Mouse (Mus musculus): Measurements from ENCODE around the gene Defb25. TPM values are rescaled to one million over a fixed set of nuclear protein-coding genes. Genes with fewer than 3 reads are reported as not detected.

The Defb25 gene
- polyA plus RNA-seq, 1 experiment from 2014 or later = 0.62 TPM

DNA sequence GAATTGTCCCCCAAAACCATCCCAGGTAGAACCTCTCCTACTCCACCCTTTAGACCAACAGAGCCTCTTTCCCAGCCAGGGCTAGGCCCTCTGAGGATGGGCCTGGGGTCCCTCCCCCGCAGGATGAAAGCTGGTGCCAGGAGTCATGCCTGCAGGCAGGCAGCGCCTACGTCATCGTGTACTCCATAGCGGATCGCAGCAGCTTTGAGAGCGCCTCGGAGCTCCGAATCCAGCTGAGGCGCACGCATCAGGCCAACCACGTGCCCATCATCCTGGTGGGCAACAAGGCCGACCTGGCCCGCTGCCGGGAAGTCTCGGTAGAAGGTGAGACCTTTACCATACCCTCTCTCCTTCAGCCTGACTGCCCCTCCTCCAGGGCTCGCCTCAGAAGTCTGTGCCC is 10.5 kb upstream of the Defb25 start:
- H3K36me3 ChIP-seq (ENCODE audit: control insufficient read depth, insufficient read depth, low read length) = no peaks in the 10 kb centered on the region
- no peak overlapping the region; the same call in 1 of the 2 replicates for H3K27ac ChIP-seq (ENCODE audit: low read length)
- peak overlapping the region; percentile 48 for H3K9ac ChIP-seq (ENCODE audit: low read length)
- no peak for ATAC-seq (ENCODE audit: insufficient read depth, low FRiP score)
- peaks cover 8% of the 10 kb centered on the region; the same call in 1 of the 2 replicates for H3K27me3 ChIP-seq (ENCODE audit: control insufficient read depth, insufficient read depth, low read length)
- peaks cover 30% of the 10 kb centered on the region for H3K4me1 ChIP-seq (ENCODE audit: control insufficient read depth, insufficient read depth, low read length)
- peak overlapping the region; percentile 6; the same call in 1 of the 2 replicates for H3K4me2 ChIP-seq (ENCODE audit: low read depth, low read length)
- H3K4me3 ChIP-seq (replicated peaks; ENCODE audit: low read length) = no peak overlapping the region
- WGBS = 32% methylated on average over 17 of the region's 17 CpGs
- H3K9me3 ChIP-seq (replicated peaks; ENCODE audit: control insufficient read depth, low read length) = no peaks in the 10 kb centered on the region

DNA sequence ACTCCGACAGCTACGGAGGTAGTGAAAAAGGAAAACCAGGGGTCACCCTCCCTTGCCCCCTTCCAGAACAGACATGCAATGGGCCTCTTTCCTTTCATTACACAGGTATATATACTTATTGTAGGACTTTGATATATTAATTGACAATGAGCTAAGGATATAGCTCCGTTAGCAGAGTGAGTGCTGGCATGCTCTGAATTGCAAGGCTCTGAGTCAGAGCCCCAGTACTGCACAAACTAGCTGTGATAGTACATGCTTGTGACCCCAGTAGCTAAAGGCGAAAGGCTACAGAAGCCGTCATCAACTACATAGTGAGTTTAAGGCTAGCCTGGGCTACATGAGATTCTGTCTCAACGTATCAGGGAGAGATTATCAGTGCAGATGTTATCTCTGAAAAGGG is 7.1 kb upstream of the Defb25 start:
- Histone ChIP-seq H3K36me3 (ENCODE audit: control insufficient read depth, insufficient read depth, low read length) (no peaks in the 10 kb centered on the region), H3K9me3 (replicated peaks; ENCODE audit: control insufficient read depth, low read length) (no peaks in the 10 kb centered on the region), H3K4me2 (ENCODE audit: low read depth, low read length) (no peak overlapping the region), H3K4me3 (replicated peaks; ENCODE audit: low read length) (no peak overlapping the region), H3K4me1 (ENCODE audit: control insufficient read depth, insufficient read depth, low read length) (peaks cover 21% of the 10 kb centered on the region), H3K9ac (ENCODE audit: low read length) (no peak overlapping the region), H3K27me3 (ENCODE audit: control insufficient read depth, insufficient read depth, low read length) (peaks cover 14% of the 10 kb centered on the region), H3K27ac (ENCODE audit: low read length) (no peak overlapping the region)
- no peak for ATAC-seq (ENCODE audit: insufficient read depth, low FRiP score)
- WGBS = 75% methylated on average over 6 of the region's 6 CpGs

DNA sequence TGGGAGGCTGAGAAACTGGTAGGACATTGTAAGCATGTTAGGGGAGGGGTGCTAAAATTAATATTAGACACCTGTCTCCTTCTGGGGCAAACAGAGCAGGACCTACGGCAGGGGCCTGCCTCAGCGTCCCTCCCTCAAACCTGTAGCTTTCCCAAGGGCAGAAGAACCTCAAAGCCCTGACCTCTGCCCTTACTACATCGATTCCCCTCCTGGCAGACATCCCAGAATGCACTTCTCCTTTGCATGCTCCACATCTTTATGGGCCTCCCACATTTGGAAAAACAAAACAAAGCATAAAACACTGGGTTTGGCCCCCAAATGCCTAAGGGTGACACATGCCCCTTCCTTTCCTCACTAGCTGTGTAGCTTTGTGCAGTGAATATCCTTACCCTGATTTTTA is 6.4 kb upstream of the Defb25 start:
- H3K4me1 ChIP-seq (ENCODE audit: control insufficient read depth, insufficient read depth, low read length) = peaks cover 21% of the 10 kb centered on the region
- no peaks in the 10 kb centered on the region for H3K9me3 ChIP-seq (replicated peaks; ENCODE audit: control insufficient read depth, low read length)
- no peaks in the 10 kb centered on the region for H3K36me3 ChIP-seq (ENCODE audit: control insufficient read depth, insufficient read depth, low read length)
- peaks cover 14% of the 10 kb centered on the region for H3K27me3 ChIP-seq (ENCODE audit: control insufficient read depth, insufficient read depth, low read length)
- no peak overlapping the region for H3K27ac ChIP-seq (ENCODE audit: low read length)
- no peak overlapping the region for H3K9ac ChIP-seq (ENCODE audit: low read length)
- ATAC-seq (ENCODE audit: insufficient read depth, low FRiP score) = no peak
- H3K4me2 ChIP-seq (ENCODE audit: low read depth, low read length) = peak overlapping the region; percentile 68
- H3K4me3 ChIP-seq (replicated peaks; ENCODE audit: low read length) = peak overlapping the region; percentile 62; the same call in 1 of the 2 replicates
- 34% methylated on average over 3 of the region's 3 CpGs for WGBS

DNA sequence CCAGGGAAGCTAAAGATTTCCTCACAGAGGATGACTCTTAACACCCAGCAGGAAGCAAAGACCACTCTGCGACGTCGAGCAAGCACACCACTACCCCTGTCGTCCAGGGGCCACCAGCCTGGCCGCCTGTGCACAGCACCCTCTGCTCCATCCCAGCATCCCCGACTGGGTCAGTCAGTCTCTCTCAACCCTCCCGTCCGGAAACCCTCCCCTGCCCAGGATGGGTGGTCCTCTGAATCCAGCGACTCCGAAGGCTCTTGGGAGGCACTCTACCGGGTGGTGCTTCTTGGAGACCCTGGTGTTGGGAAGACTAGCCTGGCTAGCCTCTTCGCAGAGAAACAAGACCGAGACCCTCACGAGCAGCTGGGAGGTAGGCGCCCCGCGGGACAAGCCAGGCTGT is 5.2 kb upstream of the Defb25 start:
- H3K4me2 ChIP-seq (ENCODE audit: low read depth, low read length) = peak overlapping the region; percentile 68
- H3K4me3 ChIP-seq (replicated peaks; ENCODE audit: low read length) = peak overlapping the region; percentile 62
- H3K27me3 ChIP-seq (ENCODE audit: control insufficient read depth, insufficient read depth, low read length) = peaks cover 14% of the 10 kb centered on the region
- ATAC-seq (ENCODE audit: insufficient read depth, low FRiP score) = no peak
- peak overlapping the region; percentile 66; the same call in 1 of the 2 replicates for H3K27ac ChIP-seq (ENCODE audit: low read length)
- no peaks in the 10 kb centered on the region for H3K36me3 ChIP-seq (ENCODE audit: control insufficient read depth, insufficient read depth, low read length)
- peaks cover 13% of the 10 kb centered on the region for H3K4me1 ChIP-seq (ENCODE audit: control insufficient read depth, insufficient read depth, low read length)
- H3K9ac ChIP-seq (ENCODE audit: low read length) = peak overlapping the region; percentile 76
- WGBS = 48% methylated on average over 17 of the region's 17 CpGs
- no peaks in the 10 kb centered on the region for H3K9me3 ChIP-seq (replicated peaks; ENCODE audit: control insufficient read depth, low read length)

DNA sequence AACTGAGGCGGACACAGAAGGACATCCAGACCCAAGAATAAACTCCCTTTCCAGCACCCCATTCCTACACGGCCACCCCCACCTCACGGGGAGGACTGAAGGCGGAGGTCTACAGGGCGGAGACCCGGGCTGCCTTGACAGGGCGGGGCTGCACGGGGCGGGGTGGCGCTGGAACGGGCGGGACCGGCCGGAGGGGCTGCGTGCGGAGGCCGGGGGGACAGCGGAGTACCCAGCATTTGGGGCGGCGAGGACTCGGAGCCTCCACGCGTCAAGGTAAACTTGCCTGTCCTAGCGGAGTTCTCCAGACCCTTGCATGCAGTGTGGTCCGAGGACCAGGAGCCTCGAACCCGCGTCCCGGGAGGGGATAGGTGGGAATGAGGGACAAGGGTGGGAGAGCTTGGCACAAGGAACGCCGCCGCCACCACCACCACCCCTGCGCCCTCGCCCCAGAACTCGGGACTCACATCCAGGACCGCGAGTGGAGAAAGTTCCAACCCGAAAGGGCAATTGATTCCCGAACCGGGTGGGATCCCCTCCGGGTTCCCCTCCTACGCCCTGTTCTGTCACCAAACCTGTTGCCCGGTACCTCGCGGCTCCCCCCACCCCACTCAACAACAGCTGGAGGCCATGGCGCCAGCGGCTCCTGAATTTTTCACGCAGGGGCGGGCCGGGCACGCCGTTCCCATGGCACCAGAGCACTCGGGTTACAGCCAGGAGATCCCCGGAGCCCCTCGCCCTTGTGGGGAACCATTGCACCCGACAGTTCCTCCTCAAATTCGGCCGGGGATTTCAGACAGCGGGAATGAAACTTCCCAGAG is 4.1 kb upstream of the Defb25 start, which contains the start of gene Rem1:
Rem1 (plus strand) TSS at position 178 of the 818 bp plus-strand sequence.
- Histone ChIP-seq H3K4me1 (ENCODE audit: control insufficient read depth, insufficient read depth, low read length) (peaks cover 6% of the 10 kb centered on the region; the same call in 1 of the 2 replicates), H3K9ac (ENCODE audit: low read length) (peak within 1 kb of the TSS; percentile 76), H3K27me3 (ENCODE audit: control insufficient read depth, insufficient read depth, low read length) (peaks cover 14% of the 10 kb centered on the region), H3K4me2 (ENCODE audit: low read depth, low read length) (peak within 1 kb of the TSS; percentile 68), H3K27ac (ENCODE audit: low read length) (peak within 1 kb of the TSS; percentile 66), H3K9me3 (replicated peaks; ENCODE audit: control insufficient read depth, low read length) (no peaks in the 10 kb centered on the region), H3K36me3 (ENCODE audit: control insufficient read depth, insufficient read depth, low read length) (no peaks in the 10 kb centered on the region), H3K4me3 (replicated peaks; ENCODE audit: low read length) (peak within 1 kb of the TSS; percentile 62)
- WGBS = 2% methylated on average over 59 of the region's 59 CpGs
- peak; percentile 84; the same call in 1 of the 2 replicates for ATAC-seq (ENCODE audit: insufficient read depth, low FRiP score)

DNA sequence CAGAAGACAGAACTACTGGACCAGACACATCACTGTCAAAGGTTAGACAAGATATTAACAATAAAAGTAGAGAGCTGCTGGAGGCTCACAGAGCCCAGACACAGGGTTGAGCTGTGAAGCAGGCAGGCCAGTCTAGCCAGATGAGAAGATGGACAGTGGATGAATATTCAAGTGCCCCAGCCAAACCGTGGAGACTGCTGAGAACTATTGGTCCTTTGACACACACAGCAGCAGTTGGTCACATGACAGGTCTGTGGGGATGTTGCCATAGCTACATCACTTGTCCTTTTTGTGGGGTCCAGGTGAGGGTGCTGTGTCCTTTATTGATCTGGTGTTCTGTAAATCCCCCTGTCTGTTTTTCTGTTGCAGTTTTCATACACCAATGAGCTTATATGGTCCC is 2.4 kb upstream of the Defb25 start:
- Histone ChIP-seq H3K4me2 (ENCODE audit: low read depth, low read length) (no peak overlapping the region), H3K9ac (ENCODE audit: low read length) (no peak overlapping the region), H3K9me3 (replicated peaks; ENCODE audit: control insufficient read depth, low read length) (no peaks in the 10 kb centered on the region), H3K4me3 (replicated peaks; ENCODE audit: low read length) (no peak overlapping the region), H3K27me3 (ENCODE audit: control insufficient read depth, insufficient read depth, low read length) (peaks cover 14% of the 10 kb centered on the region), H3K27ac (ENCODE audit: low read length) (no peak overlapping the region), H3K36me3 (ENCODE audit: control insufficient read depth, insufficient read depth, low read length) (no peaks in the 10 kb centered on the region), H3K4me1 (ENCODE audit: control insufficient read depth, insufficient read depth, low read length) (peaks cover 6% of the 10 kb centered on the region; the same call in 1 of the 2 replicates)
- 22% methylated on average over 1 of the region's 1 CpGs for WGBS
- no peak for ATAC-seq (ENCODE audit: insufficient read depth, low FRiP score)

DNA sequence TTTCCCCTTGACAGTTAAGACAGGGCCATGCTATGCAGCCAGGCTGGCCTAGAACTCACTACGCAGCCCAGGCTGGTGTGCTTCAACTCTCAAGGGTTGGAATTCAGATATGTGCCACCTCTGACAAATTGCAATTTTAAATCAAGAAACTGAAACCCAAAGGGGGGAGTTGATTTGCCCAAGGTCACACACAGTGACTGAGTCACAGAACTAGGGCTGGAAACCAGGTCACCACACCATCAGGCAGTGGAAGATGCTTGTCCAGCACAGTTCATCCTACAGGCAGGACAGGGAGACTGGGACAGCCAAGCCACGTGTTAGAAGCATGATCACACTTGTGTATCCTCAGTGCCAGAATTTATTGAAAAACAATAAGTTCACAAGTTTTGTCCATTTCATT is 1.7 kb upstream of the Defb25 start:
- Histone ChIP-seq H3K4me3 (replicated peaks; ENCODE audit: low read length) (no peak overlapping the region), H3K9ac (ENCODE audit: low read length) (no peak overlapping the region), H3K4me1 (ENCODE audit: control insufficient read depth, insufficient read depth, low read length) (peaks cover 6% of the 10 kb centered on the region; the same call in 1 of the 2 replicates), H3K9me3 (replicated peaks; ENCODE audit: control insufficient read depth, low read length) (no peaks in the 10 kb centered on the region), H3K27ac (ENCODE audit: low read length) (no peak overlapping the region), H3K27me3 (ENCODE audit: control insufficient read depth, insufficient read depth, low read length) (peaks cover 14% of the 10 kb centered on the region), H3K4me2 (ENCODE audit: low read depth, low read length) (no peak overlapping the region), H3K36me3 (ENCODE audit: control insufficient read depth, insufficient read depth, low read length) (no peaks in the 10 kb centered on the region)
- ATAC-seq (ENCODE audit: insufficient read depth, low FRiP score) = no peak
- WGBS = 78% methylated on average over 2 of the region's 2 CpGs

DNA sequence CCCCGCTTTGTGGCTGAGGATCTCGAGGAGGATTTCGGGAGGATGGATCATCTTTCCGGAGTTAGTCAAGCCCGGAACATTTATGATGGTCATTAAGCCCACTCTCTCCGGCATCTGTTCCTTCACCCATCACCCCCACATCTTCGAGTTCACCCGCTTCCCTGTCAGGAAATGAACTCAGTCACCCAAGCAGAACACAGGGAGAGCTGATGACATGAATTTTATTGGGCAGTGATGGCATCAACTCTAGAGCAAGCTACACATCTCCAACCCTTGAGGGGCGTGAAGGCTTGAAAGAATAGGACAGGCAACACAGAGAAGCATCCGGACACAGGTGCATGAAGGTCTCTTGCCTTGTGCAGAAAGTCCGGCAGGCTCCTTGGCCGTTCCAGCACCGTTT is 702 bp downstream of the Defb25 start:
- peaks cover 3% of the 10 kb centered on the region; the same call in 1 of the 2 replicates for H3K27me3 ChIP-seq (ENCODE audit: control insufficient read depth, insufficient read depth, low read length)
- ATAC-seq (ENCODE audit: insufficient read depth, low FRiP score) = no peak
- H3K36me3 ChIP-seq (ENCODE audit: control insufficient read depth, insufficient read depth, low read length) = no peaks in the 10 kb centered on the region
- H3K9me3 ChIP-seq (replicated peaks; ENCODE audit: control insufficient read depth, low read length) = no peaks in the 10 kb centered on the region
- H3K4me1 ChIP-seq (ENCODE audit: control insufficient read depth, insufficient read depth, low read length) = no peaks in the 10 kb centered on the region
- no peak overlapping the region for H3K27ac ChIP-seq (ENCODE audit: low read length)
- WGBS = 85% methylated on average over 13 of the region's 13 CpGs
- H3K9ac ChIP-seq (ENCODE audit: low read length) = no peak overlapping the region
- no peak overlapping the region for H3K4me2 ChIP-seq (ENCODE audit: low read depth, low read length)
- H3K4me3 ChIP-seq (replicated peaks; ENCODE audit: low read length) = no peak overlapping the region

DNA sequence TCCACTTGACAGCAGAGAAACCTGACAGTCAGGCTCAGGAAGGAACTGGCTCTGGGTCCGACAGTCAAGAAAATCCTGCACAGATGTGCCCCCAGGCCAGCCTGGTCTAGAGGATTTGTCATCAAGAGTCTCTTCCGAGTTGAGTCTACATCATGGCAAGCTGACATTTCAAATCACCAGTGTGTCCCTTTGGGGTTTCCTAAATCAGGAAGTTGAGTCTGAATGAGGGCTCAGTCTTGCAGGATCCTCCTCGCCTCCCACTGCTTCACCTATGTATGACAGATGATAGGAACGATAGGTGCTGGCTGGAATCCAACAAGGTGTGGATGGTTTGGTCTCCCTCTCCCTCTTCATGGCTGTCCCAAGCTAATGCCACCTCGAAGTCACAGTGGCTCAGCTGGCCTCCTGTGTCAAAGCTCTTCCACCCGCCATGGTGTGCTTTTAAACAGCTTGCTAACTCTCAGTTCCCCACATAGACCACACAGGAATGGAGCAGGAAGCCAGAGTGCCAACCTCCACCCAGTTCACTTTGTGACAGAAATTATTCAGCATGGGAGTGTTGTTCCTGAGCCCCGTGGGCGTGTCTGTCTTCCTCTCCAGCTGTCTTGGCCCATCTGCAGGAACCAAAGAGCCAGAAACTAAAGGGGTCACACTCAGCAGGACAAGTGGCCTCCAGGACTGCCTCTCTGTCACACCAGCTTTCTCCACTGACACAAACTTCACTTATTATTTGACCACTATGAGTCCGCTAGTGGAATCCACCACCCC is 2.3 kb downstream of the Defb25 start:
- Histone ChIP-seq H3K36me3 (ENCODE audit: control insufficient read depth, insufficient read depth, low read length) (no peaks in the 10 kb centered on the region), H3K9ac (ENCODE audit: low read length) (no peak overlapping the region), H3K4me2 (ENCODE audit: low read depth, low read length) (no peak overlapping the region), H3K27me3 (ENCODE audit: control insufficient read depth, insufficient read depth, low read length) (peaks cover 3% of the 10 kb centered on the region; the same call in 1 of the 2 replicates), H3K27ac (ENCODE audit: low read length) (no peak overlapping the region), H3K9me3 (replicated peaks; ENCODE audit: control insufficient read depth, low read length) (no peaks in the 10 kb centered on the region), H3K4me1 (ENCODE audit: control insufficient read depth, insufficient read depth, low read length) (no peaks in the 10 kb centered on the region), H3K4me3 (replicated peaks; ENCODE audit: low read length) (no peak overlapping the region)
- 69% methylated on average over 9 of the region's 9 CpGs for WGBS
- ATAC-seq (ENCODE audit: insufficient read depth, low FRiP score) = 0 out of 2 replicates have a peak, but pooled peaks have one; percentile 37
